Mouse (Mus musculus): ENCODE measurements around the gene Saysd1. TPM values are rescaled to one million over a fixed set of nuclear protein-coding genes. Genes with fewer than 3 reads are reported as not detected.

Gene Saysd1
- total and polyA plus RNA-seq, 2 experiments from 2014 or later, result 6.8 to 11.4 TPM

- peaks cover 9% of the 10 kb centered on the region; the same call in 1 of the 2 replicates for H3K4me1 ChIP-seq (ENCODE audit: insufficient read depth, low read length)
- H3K4me3 ChIP-seq (ENCODE audit: low read length), result peak overlapping the region; percentile 56
- TF ChIP-seq CTCF (IDR thresholded peaks at IDR 0.05; ENCODE audit: low read depth), result no peak
- 9% methylated on average over 6 of the region's 6 CpGs for WGBS
- no peak overlapping the region for H3K27ac ChIP-seq
- no peak for DNase-seq (ENCODE audit: low spot score)
- no peaks in the 10 kb centered on the region for H3K36me3 ChIP-seq (ENCODE audit: insufficient read depth, low read length)
- ATAC-seq, result no peak
- H3K9me3 ChIP-seq (ENCODE audit: low read length), result no peaks in the 10 kb centered on the region
- H3K9ac ChIP-seq (replicated peaks; ENCODE audit: low read length), result no peak overlapping the region
- H3K27me3 ChIP-seq (ENCODE audit: insufficient read depth, low read length), result peaks cover 6% of the 10 kb centered on the region
- peak overlapping the region; percentile 94 for H3K4me2 ChIP-seq (ENCODE audit: low read depth, low read length)
Observed at GRCm38 (mm10) chr14:20180304-20180703, 42.0 kb upstream of the Saysd1 start.

- WGBS, result 77% methylated on average over 5 of the region's 5 CpGs
- no peak overlapping the region for H3K4me2 ChIP-seq (ENCODE audit: low read depth, low read length)
- no peak overlapping the region for H3K4me3 ChIP-seq (ENCODE audit: low read length)
Observed at GRCm38 (mm10) chr14:20179731-20180280, 41.5 kb upstream of the Saysd1 start.

GRCm38 (mm10) chr14:20179080-20179479 is 40.7 kb upstream of the Saysd1 start:
- H3K4me3 ChIP-seq (ENCODE audit: low read length), result no peak overlapping the region
- no peak overlapping the region for H3K4me2 ChIP-seq (ENCODE audit: low read depth, low read length)
- WGBS, result 52% methylated on average over 3 of the region's 3 CpGs
- no peak overlapping the region for H3K27ac ChIP-seq
- H3K9me3 ChIP-seq (ENCODE audit: low read length), result no peaks in the 10 kb centered on the region
- ATAC-seq (no peak), DNase-seq (ENCODE audit: low spot score) (no peak)
- H3K27me3 ChIP-seq (ENCODE audit: insufficient read depth, low read length), result peaks cover 6% of the 10 kb centered on the region
- no peak for TF ChIP-seq CTCF (IDR thresholded peaks at IDR 0.05; ENCODE audit: low read depth)
- H3K36me3 ChIP-seq (ENCODE audit: insufficient read depth, low read length), result no peaks in the 10 kb centered on the region
- no peak overlapping the region for H3K9ac ChIP-seq (replicated peaks; ENCODE audit: low read length)
- H3K4me1 ChIP-seq (ENCODE audit: insufficient read depth, low read length), result peaks cover 9% of the 10 kb centered on the region; the same call in 1 of the 2 replicates

More at GRCm38 (mm10) chr14:20179731-20180280, 41.5 kb upstream of the Saysd1 start:
- Histone ChIP-seq H3K27ac (no peak overlapping the region), H3K9me3 (ENCODE audit: low read length) (no peaks in the 10 kb centered on the region), H3K4me1 (ENCODE audit: insufficient read depth, low read length) (peaks cover 9% of the 10 kb centered on the region; the same call in 1 of the 2 replicates), H3K9ac (replicated peaks; ENCODE audit: low read length) (no peak overlapping the region), H3K27me3 (ENCODE audit: insufficient read depth, low read length) (peaks cover 6% of the 10 kb centered on the region), H3K36me3 (ENCODE audit: insufficient read depth, low read length) (no peaks in the 10 kb centered on the region)
- no peak for TF ChIP-seq CTCF (IDR thresholded peaks at IDR 0.05; ENCODE audit: low read depth)
- DNase-seq (ENCODE audit: low spot score) (no peak), ATAC-seq (no peak)

GRCm38 (mm10) chr14:20178593-20178992 is 40.3 kb upstream of the Saysd1 start:
- WGBS, result 17% methylated on average over 4 of the region's 4 CpGs
- no peak overlapping the region for H3K9ac ChIP-seq (replicated peaks; ENCODE audit: low read length)

GRCm38 (mm10) chr14:20177494-20178123 is 39.3 kb upstream of the Saysd1 start:
- ATAC-seq (no peak), DNase-seq (ENCODE audit: low spot score) (no peak)
- Histone ChIP-seq H3K4me2 (ENCODE audit: low read depth, low read length) (no peak overlapping the region), H3K36me3 (ENCODE audit: insufficient read depth, low read length) (no peaks in the 10 kb centered on the region), H3K9me3 (ENCODE audit: low read length) (no peaks in the 10 kb centered on the region), H3K9ac (replicated peaks; ENCODE audit: low read length) (no peak overlapping the region), H3K27ac (no peak overlapping the region), H3K27me3 (ENCODE audit: insufficient read depth, low read length) (peaks cover 6% of the 10 kb centered on the region), H3K4me3 (ENCODE audit: low read length) (no peak overlapping the region), H3K4me1 (ENCODE audit: insufficient read depth, low read length) (peaks cover 9% of the 10 kb centered on the region; the same call in 1 of the 2 replicates)
- WGBS, result 67% methylated on average over 9 of the region's 9 CpGs
- TF ChIP-seq CTCF (IDR thresholded peaks at IDR 0.05; ENCODE audit: low read depth), result no peak

More at GRCm38 (mm10) chr14:20178593-20178992, 40.3 kb upstream of the Saysd1 start:
- TF ChIP-seq CTCF (IDR thresholded peaks at IDR 0.05; ENCODE audit: low read depth), result no peak
- DNase-seq (ENCODE audit: low spot score), result no peak
- Histone ChIP-seq H3K4me2 (ENCODE audit: low read depth, low read length) (no peak overlapping the region), H3K9me3 (ENCODE audit: low read length) (no peaks in the 10 kb centered on the region), H3K4me3 (ENCODE audit: low read length) (no peak overlapping the region), H3K4me1 (ENCODE audit: insufficient read depth, low read length) (peaks cover 9% of the 10 kb centered on the region; the same call in 1 of the 2 replicates), H3K27ac (no peak overlapping the region), H3K27me3 (ENCODE audit: insufficient read depth, low read length) (peaks cover 6% of the 10 kb centered on the region), H3K36me3 (ENCODE audit: insufficient read depth, low read length) (no peaks in the 10 kb centered on the region)
- ATAC-seq, result no peak

GRCm38 (mm10) chr14:20175705-20176104 is 37.4 kb upstream of the Saysd1 start:
- H3K4me2 ChIP-seq (ENCODE audit: low read depth, low read length), result no peak overlapping the region
- H3K27me3 ChIP-seq (ENCODE audit: insufficient read depth, low read length), result peaks cover 6% of the 10 kb centered on the region
- no peaks in the 10 kb centered on the region for H3K36me3 ChIP-seq (ENCODE audit: insufficient read depth, low read length)
- no peak overlapping the region for H3K9ac ChIP-seq (replicated peaks; ENCODE audit: low read length)
- no peak for TF ChIP-seq CTCF (IDR thresholded peaks at IDR 0.05; ENCODE audit: low read depth)
- DNase-seq (ENCODE audit: low spot score) (no peak), ATAC-seq (no peak)
- H3K4me3 ChIP-seq (ENCODE audit: low read length), result no peak overlapping the region
- peaks cover 3% of the 10 kb centered on the region; the same call in 1 of the 2 replicates for H3K4me1 ChIP-seq (ENCODE audit: insufficient read depth, low read length)
- no peak overlapping the region for H3K27ac ChIP-seq
- WGBS, result 84% methylated on average over 4 of the region's 4 CpGs
- H3K9me3 ChIP-seq (ENCODE audit: low read length), result no peaks in the 10 kb centered on the region

GRCm38 (mm10) chr14:20175114-20175513 is 36.8 kb upstream of the Saysd1 start:
- DNase-seq (ENCODE audit: low spot score), result no peak
- no peaks in the 10 kb centered on the region for H3K4me1 ChIP-seq (ENCODE audit: insufficient read depth, low read length)
- H3K27ac ChIP-seq, result no peak overlapping the region
- no peaks in the 10 kb centered on the region for H3K9me3 ChIP-seq (ENCODE audit: low read length)
- H3K4me3 ChIP-seq (ENCODE audit: low read length), result no peak overlapping the region
- no peak for TF ChIP-seq CTCF (IDR thresholded peaks at IDR 0.05; ENCODE audit: low read depth)
- no peaks in the 10 kb centered on the region for H3K36me3 ChIP-seq (ENCODE audit: insufficient read depth, low read length)
- no peak overlapping the region for H3K4me2 ChIP-seq (ENCODE audit: low read depth, low read length)
- H3K9ac ChIP-seq (replicated peaks; ENCODE audit: low read length), result no peak overlapping the region
- peaks cover under 1% of the 10 kb centered on the region for H3K27me3 ChIP-seq (ENCODE audit: insufficient read depth, low read length)
- 96% methylated on average over 7 of the region's 7 CpGs for WGBS
- ATAC-seq, result no peak

Data from hindbrain, postnatal 0 days (tissue).